Mouse (Mus musculus) myocyte (in vitro differentiated cells): ENCODE results near the gene Cenpo.

Source experiments
- MYOD1 ChIP-seq, 3 experiments: IDR thresholded peaks; one replicate each; pipeline ENCODE4 v1.6.1; 2011; ENCODE audit warnings: control low read depth in 2 of 3, low read depth in 2 of 3, mild to moderate bottlenecking in 2 of 3, moderate library complexity in 1 of 3; ENCODE audit not compliant: insufficient read length in 2 of 3, control insufficient read depth in 1 of 3
- POLR2A ChIP-seq: IDR thresholded peaks from one replicate; pipeline ENCODE4 v1.6.1; 2011; ENCODE audit warnings: low read depth, mild to moderate bottlenecking, control low read depth, moderate library complexity; ENCODE audit not compliant: insufficient read length
- TCF12 ChIP-seq: IDR thresholded peaks from one replicate; pipeline ENCODE4 v1.6.1; 2011; ENCODE audit warnings: mild to moderate bottlenecking, control low read depth; ENCODE audit not compliant: poor library complexity, insufficient read depth, severe bottlenecking
- USF1 ChIP-seq: IDR thresholded peaks from one replicate; pipeline ENCODE4 v1.6.1; 2011; ENCODE audit warnings: low read depth, mild to moderate bottlenecking, control low read depth, moderate library complexity

DNA sequence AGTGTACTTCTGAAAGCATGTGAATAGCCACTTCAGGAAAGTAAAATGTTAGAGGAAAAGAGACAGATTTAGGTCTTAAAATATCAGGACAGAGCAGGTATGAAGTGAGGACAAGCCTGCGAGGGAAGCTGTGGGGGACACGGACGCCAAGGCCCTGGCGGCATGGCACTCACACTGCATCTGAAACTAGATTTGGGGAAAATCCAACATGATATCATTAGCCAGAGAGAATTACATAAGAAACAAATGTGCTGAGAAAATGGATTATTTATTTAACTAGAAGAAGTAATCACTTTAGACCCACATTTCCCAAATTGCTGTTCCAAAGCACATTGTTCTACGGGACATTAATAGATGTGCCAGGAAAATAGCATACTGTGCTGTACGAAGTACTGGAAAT lies 37.0 kb upstream of the Cenpo start:
- no peak for TF ChIP-seq TCF12
- TF ChIP-seq POLR2A: no peak
- no peak for TF ChIP-seq MYOD1 (IDR thresholded peaks at IDR 0.05; ENCODE audit: control insufficient read depth in 1 of 3, insufficient read length in 2 of 3, low read depth in 2 of 3)
- TF ChIP-seq USF1: no peak
